7 mouse cellular contexts compared by ENCODE assay signal in the genomic region with DNA sequence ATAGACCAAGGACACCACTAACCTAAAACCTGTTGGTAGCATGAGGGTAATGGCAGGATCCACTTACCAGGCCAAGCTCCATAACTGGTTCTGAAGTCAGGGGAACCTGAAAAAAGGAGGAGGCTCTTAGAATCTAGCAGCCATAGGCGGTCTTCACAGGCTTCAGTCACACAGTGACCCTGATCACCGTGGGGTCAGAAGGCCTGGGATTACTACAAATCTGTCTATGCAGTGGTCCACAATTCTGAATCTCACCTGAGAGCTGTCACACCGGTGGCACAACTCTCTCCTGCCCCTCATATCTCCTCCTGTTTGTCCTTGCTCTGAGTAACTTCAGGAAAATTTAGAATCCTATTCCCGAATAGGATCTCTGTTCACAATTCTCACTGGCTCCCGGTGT. TPM values are rescaled to one million over a fixed set of nuclear protein-coding genes. Genes with fewer than 3 reads are reported as not detected.
A peak's percentile ranks its signal among the peaks of the same experiment; 100 is the strongest.
DNase-seq lines count a peak whose midpoint lies in the region; ATAC-seq and TF ChIP-seq lines count a peak whose summit lies in the region.

No protein-coding gene starts in this region.

- WGBS in kidney, embryonic 16.5 days = 55% methylated on average over 5 of the region's 5 CpGs
- 64% methylated on average over 5 of the region's 5 CpGs for WGBS in hindbrain, embryonic 11.5 days
- WGBS in midbrain, embryonic 10.5 days = 57% methylated on average over 5 of the region's 5 CpGs
- WGBS in thymus, adult 2 months = 65% methylated on average over 5 of the region's 5 CpGs

- 0 out of 2 replicates have a peak overlapping the region, but pooled peaks have one; percentile 55 for H3K27ac ChIP-seq in kidney, embryonic 16.5 days (ENCODE audit: low read length)
- no peak overlapping the region for H3K27ac ChIP-seq in hindbrain, embryonic 11.5 days (ENCODE audit: low read depth, low read length)
- peak overlapping the region; percentile 84 for H3K27ac ChIP-seq in midbrain, embryonic 10.5 days (replicated peaks)
- no peak overlapping the region for H3K27ac ChIP-seq in thymus, adult 2 months (ENCODE audit: control insufficient read depth, insufficient read depth, low read length)

- peak overlapping the region; percentile 57 for H3K4me2 ChIP-seq in kidney, embryonic 16.5 days (replicated peaks; ENCODE audit: low read depth, low read length)
- H3K4me2 ChIP-seq in hindbrain, embryonic 11.5 days (replicated peaks; ENCODE audit: low read depth, low read length) = peak overlapping the region; percentile 68

- H3K4me3 ChIP-seq in kidney, embryonic 16.5 days (ENCODE audit: low read length) = peak overlapping the region; percentile 63
- peak overlapping the region; percentile 46 for H3K4me3 ChIP-seq in hindbrain, embryonic 11.5 days (ENCODE audit: low read depth, low read length)
- H3K4me3 ChIP-seq in midbrain, embryonic 10.5 days = peak overlapping the region; percentile 64
- H3K4me3 ChIP-seq in thymus, adult 2 months (ENCODE audit: control insufficient read depth, insufficient read depth, low read length) = no peak overlapping the region

- DNase-seq in kidney, adult 18-20 months = no peak
- peak; percentile 1 for DNase-seq in hindbrain, embryonic 11.5 days (ENCODE audit: low spot score)
- DNase-seq in midbrain, embryonic 10.5 days (ENCODE audit: low spot score) = no peak
- no peak for DNase-seq in thymus, adult 2 months
- no peak for DNase-seq in ovary, postnatal 14 days (ENCODE audit: low spot score)

- no peaks in the 10 kb centered on the region for H3K27me3 ChIP-seq in kidney, embryonic 16.5 days (ENCODE audit: insufficient read depth, low read length)
- H3K27me3 ChIP-seq in hindbrain, embryonic 11.5 days (ENCODE audit: control insufficient read depth, insufficient read depth, low read length) = no peaks in the 10 kb centered on the region
- H3K27me3 ChIP-seq in midbrain, embryonic 10.5 days (ENCODE audit: low read depth, poor library complexity, severe bottlenecking) = no peaks in the 10 kb centered on the region
- no peaks in the 10 kb centered on the region for H3K27me3 ChIP-seq in thymus, adult 2 months (ENCODE audit: control insufficient read depth, insufficient read depth, low read length)

- H3K36me3 ChIP-seq in kidney, embryonic 16.5 days (ENCODE audit: insufficient read depth, low read length) = peaks cover 9% of the 10 kb centered on the region
- 0 out of 2 replicates have a peak, but pooled peaks cover 3% of the 10 kb centered on the region for H3K36me3 ChIP-seq in hindbrain, embryonic 11.5 days (ENCODE audit: control insufficient read depth, insufficient read depth, low read length)
- H3K36me3 ChIP-seq in midbrain, embryonic 10.5 days = peaks cover 15% of the 10 kb centered on the region
- H3K36me3 ChIP-seq in thymus, adult 2 months (ENCODE audit: control insufficient read depth, insufficient read depth, low read length) = peaks cover under 1% of the 10 kb centered on the region; the same call in 1 of the 2 replicates

- H3K4me1 ChIP-seq in kidney, embryonic 16.5 days (ENCODE audit: insufficient read depth, low read length) = peaks cover 7% of the 10 kb centered on the region
- peaks cover 3% of the 10 kb centered on the region; the same call in 1 of the 2 replicates for H3K4me1 ChIP-seq in hindbrain, embryonic 11.5 days (replicated peaks; ENCODE audit: control insufficient read depth, insufficient read depth, low read length)
- peaks cover 8% of the 10 kb centered on the region for H3K4me1 ChIP-seq in midbrain, embryonic 10.5 days
- peaks cover 5% of the 10 kb centered on the region for H3K4me1 ChIP-seq in thymus, adult 2 months (replicated peaks; ENCODE audit: control insufficient read depth, insufficient read depth, low read length)

- H3K9ac ChIP-seq in kidney, embryonic 16.5 days (replicated peaks; ENCODE audit: low read length) = peak overlapping the region; percentile 69
- H3K9ac ChIP-seq in hindbrain, embryonic 11.5 days (ENCODE audit: low read depth, low read length) = peak overlapping the region; percentile 73

- no peaks in the 10 kb centered on the region for H3K9me3 ChIP-seq in kidney, embryonic 16.5 days (ENCODE audit: low read length)
- no peaks in the 10 kb centered on the region for H3K9me3 ChIP-seq in hindbrain, embryonic 11.5 days (ENCODE audit: control insufficient read depth, low read length)
- 0 out of 2 replicates have a peak, but pooled peaks cover 4% of the 10 kb centered on the region for H3K9me3 ChIP-seq in midbrain, embryonic 10.5 days (replicated peaks)

- no peak for TF ChIP-seq POLR2A in thymus, adult 2 months (IDR thresholded peaks at IDR 0.05; ENCODE audit: control insufficient read depth, extremely low read depth, insufficient read depth, low read length, poor library complexity)

- TF ChIP-seq CTCF in thymus, adult 2 months (IDR thresholded peaks at IDR 0.05; ENCODE audit: borderline replicate concordance, control insufficient read depth, extremely low read depth, insufficient read depth, low read length, poor library complexity) = no peak

- ATAC-seq in kidney, embryonic 16.5 days (ENCODE audit: low FRiP score, low TSS enrichment) = peak; percentile 20; the same call in 1 of the 2 replicates
- ATAC-seq in common myeloid progenitor, adult 5-6 weeks (replicated peaks; ENCODE audit: low read depth, poor library complexity, severe bottlenecking) = 0 out of 2 replicates have a peak, but pooled peaks have one; percentile 6
- peak; percentile 53 for ATAC-seq in hindbrain, embryonic 11.5 days (ENCODE audit: low FRiP score)

RNA-seq across cellular contexts. Expression of a gene that starts 0.8 kb away (rescaled TPM):
- polyA plus RNA-seq in kidney, embryonic 16.5 days (2015; fragmentation: Nextera tagmentation; extraction: Ambion mirVana) = 3.7 and 4.6 TPM in 2 replicates
- 2.5 and 5.3 TPM in 2 replicates for total RNA-seq in common myeloid progenitor, adult 5-6 weeks (2017)
- polyA plus RNA-seq in hindbrain, embryonic 11.5 days (2014; fragmentation: Nextera tagmentation; extraction: Ambion mirVana) = 4.7 and 4.8 TPM in 2 replicates
- 2.5 and 3.9 TPM in 2 replicates for polyA plus RNA-seq in midbrain, embryonic 10.5 days (2016; fragmentation: Nextera tagmentation; extraction: Ambion mirVana)
- 1.0 and 1.2 TPM in 2 replicates for polyA plus RNA-seq in thymus, adult 2 months (2012; rRNA removed)

RNA-seq across cellular contexts. Expression of a gene that starts 52.7 kb away (rescaled TPM):
- not detected in 2 replicates for polyA plus RNA-seq in kidney, embryonic 16.5 days (2015; fragmentation: Nextera tagmentation; extraction: Ambion mirVana)
- not detected in 2 replicates for total RNA-seq in common myeloid progenitor, adult 5-6 weeks (2017)
- polyA plus RNA-seq in hindbrain, embryonic 11.5 days (2014; fragmentation: Nextera tagmentation; extraction: Ambion mirVana) = not detected in 2 replicates
- not detected in 2 replicates for polyA plus RNA-seq in midbrain, embryonic 10.5 days (2016; fragmentation: Nextera tagmentation; extraction: Ambion mirVana)
- polyA plus RNA-seq in thymus, adult 2 months (2012; rRNA removed) = not detected in 2 replicates

RNA-seq across cellular contexts. Expression of a gene that starts 56.4 kb away (rescaled TPM):
- 26.0 and 26.1 TPM in 2 replicates for polyA plus RNA-seq in kidney, embryonic 16.5 days (2015; fragmentation: Nextera tagmentation; extraction: Ambion mirVana)
- 13.8 and 14.4 TPM in 2 replicates for total RNA-seq in common myeloid progenitor, adult 5-6 weeks (2017)
- 50.1 and 51.1 TPM in 2 replicates for polyA plus RNA-seq in hindbrain, embryonic 11.5 days (2014; fragmentation: Nextera tagmentation; extraction: Ambion mirVana)
- 35.0 and 41.6 TPM in 2 replicates for polyA plus RNA-seq in midbrain, embryonic 10.5 days (2016; fragmentation: Nextera tagmentation; extraction: Ambion mirVana)
- 6.5 and 7.6 TPM in 2 replicates for polyA plus RNA-seq in thymus, adult 2 months (2012; rRNA removed)

Comparison
In these comparisons a context has a peak if more than half of its experiments do, and no peak if none do; other contexts are left out.
1. H3K27ac ChIP-seq: peak in kidney, embryonic 16.5 days (single experiment) and midbrain, embryonic 10.5 days (single experiment); none in hindbrain, embryonic 11.5 days (single experiment) and thymus, adult 2 months (single experiment).
2. Peak in every context shown above with its lines, with median percentiles within 50 percentile points of each other: ATAC-seq.